Mouse (Mus musculus) brown adipose tissue, adult 24 weeks (tissue): ENCODE results near the gene Mrpl11. TPM values are rescaled to one million over a fixed set of nuclear protein-coding genes. Genes with fewer than 3 reads are reported as not detected.

ENCODE experiments used
- polyA plus RNA-seq: library from polyadenylated mRNA; stranded (reverse); fragments of >200 nt; gene quantifications from 2 replicates; pipeline ENCODE4 v1.2.4, GENCODE M21; 2012; ENCODE audit not compliant: missing spikeins, insufficient read depth, insufficient read length

The Mrpl11 gene
- polyA plus RNA-seq, 1 experiment: 174 TPM

Other genes starting within 250 kb of the Mrpl11 start
- gene Rbm4b, start 205.7 kb upstream of the Mrpl11 start, polyA plus RNA-seq: 4.7 and 5.8 TPM in 2 replicates
- gene Rbm4, start 168.2 kb upstream of the Mrpl11 start, polyA plus RNA-seq: 7.7 and 13.3 TPM in 2 replicates
- 12.6 and 14.8 TPM in 2 replicates for gene Gm21992, start 150.5 kb upstream of the Mrpl11 start, polyA plus RNA-seq
- 6.9 and 15.0 TPM in 2 replicates for gene Rbm14, start 150.5 kb upstream of the Mrpl11 start, polyA plus RNA-seq
- 64.9 and 78.0 TPM in 2 replicates for gene Ccs, start 122.8 kb upstream of the Mrpl11 start, polyA plus RNA-seq
- not detected in 2 replicates for gene Ccdc87, start 122.8 kb upstream of the Mrpl11 start, polyA plus RNA-seq
- 27.9 and 36.5 TPM in 2 replicates for gene Ctsf, start 107.0 kb upstream of the Mrpl11 start, polyA plus RNA-seq
- gene Actn3, start 84.2 kb upstream of the Mrpl11 start, polyA plus RNA-seq: 27.2 and 56.0 TPM in 2 replicates
- 5.0 and 7.2 TPM in 2 replicates for gene Zdhhc24, start 83.5 kb upstream of the Mrpl11 start, polyA plus RNA-seq
- gene Bbs1, start 55.5 kb upstream of the Mrpl11 start, polyA plus RNA-seq: 1.7 and 2.6 TPM in 2 replicates
- gene Dpp3, start 33.9 kb upstream of the Mrpl11 start, polyA plus RNA-seq: 12.9 and 16.9 TPM in 2 replicates
- 1.4 and 3.8 TPM in 2 replicates for gene Peli3, start 19.0 kb upstream of the Mrpl11 start, polyA plus RNA-seq
- gene Npas4, start 28.2 kb downstream of the Mrpl11 start, polyA plus RNA-seq: not detected in 2 replicates
- gene Slc29a2, start 61.7 kb downstream of the Mrpl11 start, polyA plus RNA-seq: 0.71 and 1.9 TPM in 2 replicates
- gene B4gat1, start 76.7 kb downstream of the Mrpl11 start, polyA plus RNA-seq: 9.3 and 10.3 TPM in 2 replicates
- gene AC124502.3, start 76.7 kb downstream of the Mrpl11 start, polyA plus RNA-seq: 2.0 and 3.8 TPM in 2 replicates
- gene Brms1, start 79.2 kb downstream of the Mrpl11 start, polyA plus RNA-seq: 9.8 and 15.1 TPM in 2 replicates
- not detected in 2 replicates for gene Rin1, start 88.3 kb downstream of the Mrpl11 start, polyA plus RNA-seq
- 10.7 and 24.4 TPM in 2 replicates for gene Cd248, start 105.9 kb downstream of the Mrpl11 start, polyA plus RNA-seq
- gene Tmem151a, start 123.4 kb downstream of the Mrpl11 start, polyA plus RNA-seq: not detected in 2 replicates
- gene Yif1a, start 126.4 kb downstream of the Mrpl11 start, polyA plus RNA-seq: 82.3 and 91.5 TPM in 2 replicates
- gene Cnih2, start 136.4 kb downstream of the Mrpl11 start, polyA plus RNA-seq: not detected in 2 replicates
- 144 and 184 TPM in 2 replicates for gene Rab1b, start 144.9 kb downstream of the Mrpl11 start, polyA plus RNA-seq
- 17.3 and 20.3 TPM in 2 replicates for gene Klc2, start 156.4 kb downstream of the Mrpl11 start, polyA plus RNA-seq